Mouse (Mus musculus): ENCODE data around the gene 1700001L19Rik. TPM values are rescaled to one million over a fixed set of nuclear protein-coding genes. Genes with fewer than 3 reads are reported as not detected.

1700001L19Rik gene
- total RNA-seq, 2 experiments from 2014 or later, result not detected

- no peak for ATAC-seq (replicated peaks; ENCODE audit: low FRiP score, poor library complexity, severe bottlenecking)
Measured at GRCm38 (mm10) chr13:68603085-68603484, 5.9 kb downstream of the 1700001L19Rik start.

- no peak for ATAC-seq (replicated peaks; ENCODE audit: low FRiP score, poor library complexity, severe bottlenecking)
Measured at GRCm38 (mm10) chr13:68605689-68606126, 8.5 kb downstream of the 1700001L19Rik start.

DNA sequence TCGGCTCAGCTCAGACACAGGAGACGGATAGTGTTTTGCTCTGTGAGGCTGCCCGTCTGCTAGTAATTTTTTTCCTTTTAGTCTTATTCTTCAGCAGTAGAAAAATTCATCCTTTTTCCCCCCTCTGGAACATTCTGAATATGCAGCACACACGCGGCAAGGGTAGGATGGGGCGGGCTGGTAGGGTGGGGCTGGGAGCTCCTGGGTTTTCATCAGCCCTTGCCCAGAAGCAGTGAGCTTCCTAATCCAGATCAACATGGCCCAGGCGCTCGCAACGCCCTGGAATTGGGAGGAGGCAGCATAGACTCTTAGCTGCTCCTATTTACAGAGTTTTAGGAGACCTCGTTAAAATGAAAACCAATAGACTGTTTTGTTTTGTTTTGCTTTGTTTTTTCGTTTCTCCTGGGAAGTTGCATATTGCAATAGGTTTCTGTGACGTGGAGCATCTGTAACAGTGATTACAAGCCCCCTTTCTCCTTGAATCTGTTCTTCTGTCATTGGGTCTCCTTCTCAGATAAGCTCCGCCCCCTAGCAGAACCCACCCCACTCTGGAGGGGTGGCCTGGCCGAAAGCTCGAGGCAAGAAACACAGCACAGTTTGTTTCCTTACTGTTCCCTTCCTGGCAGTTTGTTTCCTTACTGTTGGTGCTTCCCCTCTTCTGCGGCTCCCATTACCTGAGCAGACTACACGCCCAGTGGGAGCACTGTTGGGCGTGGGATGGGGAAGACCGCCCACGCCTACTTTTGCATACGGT, 10.6 kb downstream of the 1700001L19Rik start:
- no peak for ATAC-seq (replicated peaks; ENCODE audit: low FRiP score, poor library complexity, severe bottlenecking)

GRCm38 (mm10) chr13:68622792-68623191, 25.6 kb downstream of the 1700001L19Rik start:
- ATAC-seq (replicated peaks; ENCODE audit: low FRiP score, poor library complexity, severe bottlenecking), result no peak

- no peak for ATAC-seq (replicated peaks; ENCODE audit: low FRiP score, poor library complexity, severe bottlenecking)
Measured at GRCm38 (mm10) chr13:68627041-68627440, 29.8 kb downstream of the 1700001L19Rik start.

DNA sequence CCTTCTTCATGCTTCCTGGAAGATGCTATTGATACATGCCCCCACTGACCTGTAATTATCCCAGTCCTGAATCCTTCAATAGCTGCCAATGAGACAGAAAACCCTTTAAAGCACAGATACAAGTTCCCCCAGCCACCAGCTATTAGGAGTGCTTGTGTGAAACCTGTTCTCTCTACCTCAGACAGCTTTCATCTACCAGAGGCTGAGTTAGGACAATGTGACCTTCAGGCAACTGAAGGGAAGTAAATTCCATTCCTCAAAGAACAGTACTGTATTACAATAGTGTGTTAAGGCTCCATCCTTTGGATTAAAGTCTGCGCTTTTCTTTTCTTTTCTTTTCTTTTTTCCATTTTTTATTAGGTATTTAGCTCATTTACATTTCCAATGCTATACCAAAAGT, 45.6 kb downstream of the 1700001L19Rik start:
- ATAC-seq (replicated peaks; ENCODE audit: low FRiP score, poor library complexity, severe bottlenecking), result no peak

Other genes with a start within 250 kb of the 1700001L19Rik start
- 2.9 and 7.9 TPM in 2 replicates for gene Mtrr, start 15.3 kb upstream of the 1700001L19Rik start, total RNA-seq (2015; ENCODE audit: low replicate concordance)
- 8.2 and 8.6 TPM in 2 replicates for gene Mtrr, start 15.3 kb upstream of the 1700001L19Rik start, total RNA-seq (2017; ENCODE audit: low replicate concordance)
- gene Fastkd3, start 15.2 kb upstream of the 1700001L19Rik start, total RNA-seq (2015; ENCODE audit: low replicate concordance), result 7.9 and 24.7 TPM in 2 replicates
- 4.6 TPM in 1 of 2 replicates, not detected in the other for gene Fastkd3, start 15.2 kb upstream of the 1700001L19Rik start, total RNA-seq (2017; ENCODE audit: low replicate concordance)

Data from erythroid progenitor cell, adult 5-6 weeks (primary cell).